Mouse (Mus musculus): ENCODE data around the gene Foxn3. TPM values are rescaled to one million over a fixed set of nuclear protein-coding genes. Genes with fewer than 3 reads are reported as not detected.

Foxn3 gene
- polyA plus RNA-seq, 1 experiment from 2014 or later, result 54.0 TPM

GRCm38 (mm10) chr12:99231321-99231720 lies 332.1 kb downstream of the Foxn3 start:
- H3K4me1 ChIP-seq (replicated peaks; ENCODE audit: insufficient read depth, low read length), result no peaks in the 10 kb centered on the region
- H3K4me2 ChIP-seq (ENCODE audit: low read length), result no peak overlapping the region
- no peaks in the 10 kb centered on the region for H3K9me3 ChIP-seq (replicated peaks; ENCODE audit: low read length)
- ATAC-seq (replicated peaks; ENCODE audit: low FRiP score, low read depth) (no peak), DNase-seq (ENCODE audit: low spot score) (no peak)
- H3K27ac ChIP-seq, result no peak overlapping the region
- H3K36me3 ChIP-seq (ENCODE audit: insufficient read depth, low read length), result no peaks in the 10 kb centered on the region
- 81% methylated on average over 6 of the region's 6 CpGs for WGBS
- no peaks in the 10 kb centered on the region for H3K27me3 ChIP-seq (ENCODE audit: insufficient read depth, low read length)
- no peak for TF ChIP-seq CTCF (IDR thresholded peaks at IDR 0.05; ENCODE audit: low read depth)
- no peak overlapping the region for H3K4me3 ChIP-seq (replicated peaks; ENCODE audit: low read depth, low read length)
- H3K9ac ChIP-seq (ENCODE audit: low read depth, low read length), result no peak overlapping the region

GRCm38 (mm10) chr12:99230783-99231048 lies 332.7 kb downstream of the Foxn3 start:
- H3K4me3 ChIP-seq (replicated peaks; ENCODE audit: low read depth, low read length), result no peak overlapping the region

GRCm38 (mm10) chr12:99229973-99230782 lies 333.2 kb downstream of the Foxn3 start:
- H3K27me3 ChIP-seq (ENCODE audit: insufficient read depth, low read length), result no peaks in the 10 kb centered on the region
- H3K9ac ChIP-seq (ENCODE audit: low read depth, low read length), result no peak overlapping the region
- TF ChIP-seq CTCF (IDR thresholded peaks at IDR 0.05; ENCODE audit: low read depth), result no peak
- H3K36me3 ChIP-seq (ENCODE audit: insufficient read depth, low read length), result no peaks in the 10 kb centered on the region
- 71% methylated on average over 17 of the region's 17 CpGs for WGBS
- H3K4me3 ChIP-seq (replicated peaks; ENCODE audit: low read depth, low read length), result no peak overlapping the region
- no peak overlapping the region for H3K27ac ChIP-seq
- ATAC-seq (replicated peaks; ENCODE audit: low FRiP score, low read depth) (no peak), DNase-seq (ENCODE audit: low spot score) (no peak)
- peaks cover 3% of the 10 kb centered on the region; the same call in 1 of the 2 replicates for H3K4me1 ChIP-seq (replicated peaks; ENCODE audit: insufficient read depth, low read length)
- H3K9me3 ChIP-seq (replicated peaks; ENCODE audit: low read length), result no peaks in the 10 kb centered on the region
- no peak overlapping the region for H3K4me2 ChIP-seq (ENCODE audit: low read length)

More at GRCm38 (mm10) chr12:99230783-99231048, 332.7 kb downstream of the Foxn3 start:
- no peaks in the 10 kb centered on the region for H3K9me3 ChIP-seq (replicated peaks; ENCODE audit: low read length)
- H3K27ac ChIP-seq, result no peak overlapping the region
- H3K27me3 ChIP-seq (ENCODE audit: insufficient read depth, low read length), result no peaks in the 10 kb centered on the region
- DNase-seq (ENCODE audit: low spot score), result no peak
- H3K4me2 ChIP-seq (ENCODE audit: low read length), result no peak overlapping the region
- no peak for ATAC-seq (replicated peaks; ENCODE audit: low FRiP score, low read depth)
- no peak for TF ChIP-seq CTCF (IDR thresholded peaks at IDR 0.05; ENCODE audit: low read depth)
- WGBS, result 84% methylated on average over 5 of the region's 5 CpGs
- no peaks in the 10 kb centered on the region for H3K36me3 ChIP-seq (ENCODE audit: insufficient read depth, low read length)
- H3K4me1 ChIP-seq (replicated peaks; ENCODE audit: insufficient read depth, low read length), result no peaks in the 10 kb centered on the region
- H3K9ac ChIP-seq (ENCODE audit: low read depth, low read length), result no peak overlapping the region

- 80% methylated on average over 6 of the region's 6 CpGs for WGBS
- no peak for TF ChIP-seq CTCF (IDR thresholded peaks at IDR 0.05; ENCODE audit: low read depth)
- no peak overlapping the region for H3K27ac ChIP-seq
- H3K27me3 ChIP-seq (ENCODE audit: insufficient read depth, low read length), result no peaks in the 10 kb centered on the region
- no peak for ATAC-seq (replicated peaks; ENCODE audit: low FRiP score, low read depth)
- DNase-seq (ENCODE audit: low spot score), result no peak
- H3K4me3 ChIP-seq (replicated peaks; ENCODE audit: low read depth, low read length), result no peak overlapping the region
- H3K9me3 ChIP-seq (replicated peaks; ENCODE audit: low read length), result no peaks in the 10 kb centered on the region
- H3K4me1 ChIP-seq (replicated peaks; ENCODE audit: insufficient read depth, low read length), result peaks cover 3% of the 10 kb centered on the region; the same call in 1 of the 2 replicates
- no peak overlapping the region for H3K9ac ChIP-seq (ENCODE audit: low read depth, low read length)
- no peak overlapping the region for H3K4me2 ChIP-seq (ENCODE audit: low read length)
- no peaks in the 10 kb centered on the region for H3K36me3 ChIP-seq (ENCODE audit: insufficient read depth, low read length)
Observed at GRCm38 (mm10) chr12:99227313-99227952, 335.9 kb downstream of the Foxn3 start.

- H3K9me3 ChIP-seq (replicated peaks; ENCODE audit: low read length), result no peaks in the 10 kb centered on the region
- no peak for DNase-seq (ENCODE audit: low spot score)
- H3K27me3 ChIP-seq (ENCODE audit: insufficient read depth, low read length), result no peaks in the 10 kb centered on the region
- H3K4me3 ChIP-seq (replicated peaks; ENCODE audit: low read depth, low read length), result no peak overlapping the region
- peaks cover 3% of the 10 kb centered on the region; the same call in 1 of the 2 replicates for H3K4me1 ChIP-seq (replicated peaks; ENCODE audit: insufficient read depth, low read length)
- H3K36me3 ChIP-seq (ENCODE audit: insufficient read depth, low read length), result no peaks in the 10 kb centered on the region
- H3K27ac ChIP-seq, result no peak overlapping the region
- ATAC-seq (replicated peaks; ENCODE audit: low FRiP score, low read depth), result no peak
- 67% methylated on average over 13 of the region's 13 CpGs for WGBS
- TF ChIP-seq CTCF (IDR thresholded peaks at IDR 0.05; ENCODE audit: low read depth), result no peak
- no peak overlapping the region for H3K9ac ChIP-seq (ENCODE audit: low read depth, low read length)
- no peak overlapping the region for H3K4me2 ChIP-seq (ENCODE audit: low read length)
Observed at GRCm38 (mm10) chr12:99224863-99225603, 338.3 kb downstream of the Foxn3 start.

- H3K4me1 ChIP-seq (replicated peaks; ENCODE audit: insufficient read depth, low read length), result peaks cover 10% of the 10 kb centered on the region; the same call in 1 of the 2 replicates
- WGBS, result 74% methylated on average over 15 of the region's 15 CpGs
- H3K9ac ChIP-seq (ENCODE audit: low read depth, low read length), result no peak overlapping the region
- DNase-seq (ENCODE audit: low spot score) (no peak), ATAC-seq (replicated peaks; ENCODE audit: low FRiP score, low read depth) (no peak)
- TF ChIP-seq CTCF (IDR thresholded peaks at IDR 0.05; ENCODE audit: low read depth), result no peak
- H3K4me2 ChIP-seq (ENCODE audit: low read length), result no peak overlapping the region
- H3K9me3 ChIP-seq (replicated peaks; ENCODE audit: low read length), result no peaks in the 10 kb centered on the region
- H3K4me3 ChIP-seq (replicated peaks; ENCODE audit: low read depth, low read length), result no peak overlapping the region
- no peak overlapping the region for H3K27ac ChIP-seq
- no peaks in the 10 kb centered on the region for H3K27me3 ChIP-seq (ENCODE audit: insufficient read depth, low read length)
- H3K36me3 ChIP-seq (ENCODE audit: insufficient read depth, low read length), result no peaks in the 10 kb centered on the region
Observed at GRCm38 (mm10) chr12:99221087-99221846, 342.1 kb downstream of the Foxn3 start.
